Mouse (Mus musculus): ENCODE results near the gene Kcnq2.

DNA sequence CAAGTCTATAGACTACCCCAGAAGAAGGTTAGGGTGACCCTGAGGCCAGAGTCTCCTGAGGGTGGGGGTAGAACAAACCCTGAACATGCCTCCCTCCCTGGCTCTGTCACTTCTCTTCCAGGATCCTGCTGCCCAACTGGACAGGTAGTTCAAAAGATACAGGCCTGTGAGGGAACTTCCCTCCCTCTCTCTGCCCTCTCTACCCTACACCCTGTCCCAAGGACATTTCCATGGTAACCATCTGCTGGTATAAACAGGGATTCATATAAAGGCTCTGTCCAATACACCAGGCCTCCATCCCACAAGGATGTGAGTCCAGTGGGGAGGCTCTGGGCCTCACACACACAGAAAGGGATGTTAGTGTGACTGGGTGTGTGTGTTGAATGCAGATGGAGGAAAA is 92.7 kb downstream of the Kcnq2 start:
- TF ChIP-seq POLR2A (IDR thresholded peaks at IDR 0.05; ENCODE audit: borderline replicate concordance, extremely low read depth, insufficient read depth, insufficient read length, poor library complexity, severe bottlenecking) (no peak), CTCF (IDR thresholded peaks at IDR 0.05; ENCODE audit: borderline replicate concordance, extremely low read depth, insufficient read depth, insufficient read length) (no peak)

All from brain, embryonic 14.5 days (tissue).